Mouse (Mus musculus) liver, embryonic 15.5 days (tissue): ENCODE data around the gene Zmynd15. TPM values are rescaled to one million over a fixed set of nuclear protein-coding genes. Genes with fewer than 3 reads are reported as not detected.

ENCODE experiments used
- ATAC-seq: fragments of 200-750 bp; cut with Nextera tagmentation; 2 replicates; pipeline ENCODE4 v1.8.0; 2017; ENCODE audit warnings: moderate number of reproducible peaks, mild to moderate bottlenecking, moderate library complexity; ENCODE audit not compliant: insufficient read depth
- H3K27ac ChIP-seq: fragments of 300-500 bp; sonication (generic); replicated peaks from 2 replicates; pipeline ENCODE4 v1.5.1; 2015; ENCODE audit warnings: mild to moderate bottlenecking, inconsistent platforms
- H3K27me3 ChIP-seq: fragments of 300-500 bp; sonication (generic); 2 replicates; pipeline ENCODE4 v1.6.1; 2015; ENCODE audit warnings: mild to moderate bottlenecking, inconsistent platforms
- H3K36me3 ChIP-seq: fragments of 300-500 bp; sonication (generic); replicated peaks from 2 replicates; pipeline ENCODE4 v1.6.1; 2015; ENCODE audit warnings: moderate library complexity, mild to moderate bottlenecking, inconsistent platforms
- H3K4me1 ChIP-seq: fragments of 300-500 bp; sonication (generic); replicated peaks from 2 replicates; pipeline ENCODE4 v1.6.1; 2015; ENCODE audit warnings: inconsistent platforms
- H3K4me2 ChIP-seq: fragments of 300-500 bp; sonication (generic); 2 replicates; pipeline ENCODE4 v1.6.1; 2015; ENCODE audit warnings: moderate library complexity, mild to moderate bottlenecking, inconsistent platforms
- H3K4me3 ChIP-seq: fragments of 300-500 bp; sonication (generic); replicated peaks from 2 replicates; pipeline ENCODE4 v1.5.1; 2015; ENCODE audit warnings: mild to moderate bottlenecking, inconsistent platforms
- H3K9ac ChIP-seq: fragments of 300-500 bp; sonication (generic); 2 replicates; pipeline ENCODE4 v1.6.1; 2015; ENCODE audit warnings: moderate library complexity, mild to moderate bottlenecking, inconsistent platforms
- H3K9me3 ChIP-seq: fragments of 300-500 bp; sonication (generic); replicated peaks from 2 replicates; pipeline ENCODE4 v1.6.1; 2016; ENCODE audit warnings: inconsistent platforms
- WGBS: fragments of 180-500 bp; shearing (Covaris S2); methylation state at CpG from one replicate; pipeline ENCODE4 v1.1.7; 2015; ENCODE audit warnings: mixed read lengths; ENCODE audit not compliant: insufficient replicate concordance; 5-methylcytosine and 5-hydroxymethylcytosine counted together
- microRNA-seq: library from miRNA; unstranded; fragments of <30 nt; microRNA quantifications from one replicate; pipeline ENCODE4, GENCODE M21; 2016
- polyA plus RNA-seq: library from polyadenylated mRNA; unstranded; fragments of >200 nt; fragmentation: Nextera tagmentation; extraction: Ambion mirVana; gene quantifications from 2 replicates; pipeline ENCODE4 v1.2.1, GENCODE M21; 2015

Gene Zmynd15
- polyA plus RNA-seq, 1 experiment from 2014 or later = 0.22 TPM

- Histone ChIP-seq H3K27me3 (peaks cover 36% of the 10 kb centered on the region), H3K36me3 (no peaks in the 10 kb centered on the region), H3K27ac (no peak overlapping the region), H3K9me3 (no peaks in the 10 kb centered on the region), H3K9ac (no peak overlapping the region), H3K4me3 (no peak overlapping the region), H3K4me1 (peaks cover 29% of the 10 kb centered on the region), H3K4me2 (no peak overlapping the region)
- 17% methylated on average over 4 of the region's 4 CpGs for WGBS
- no peak for ATAC-seq
Measured at GRCm38 (mm10) chr11:70506385-70506784, 47.2 kb downstream of the Zmynd15 start.

DNA sequence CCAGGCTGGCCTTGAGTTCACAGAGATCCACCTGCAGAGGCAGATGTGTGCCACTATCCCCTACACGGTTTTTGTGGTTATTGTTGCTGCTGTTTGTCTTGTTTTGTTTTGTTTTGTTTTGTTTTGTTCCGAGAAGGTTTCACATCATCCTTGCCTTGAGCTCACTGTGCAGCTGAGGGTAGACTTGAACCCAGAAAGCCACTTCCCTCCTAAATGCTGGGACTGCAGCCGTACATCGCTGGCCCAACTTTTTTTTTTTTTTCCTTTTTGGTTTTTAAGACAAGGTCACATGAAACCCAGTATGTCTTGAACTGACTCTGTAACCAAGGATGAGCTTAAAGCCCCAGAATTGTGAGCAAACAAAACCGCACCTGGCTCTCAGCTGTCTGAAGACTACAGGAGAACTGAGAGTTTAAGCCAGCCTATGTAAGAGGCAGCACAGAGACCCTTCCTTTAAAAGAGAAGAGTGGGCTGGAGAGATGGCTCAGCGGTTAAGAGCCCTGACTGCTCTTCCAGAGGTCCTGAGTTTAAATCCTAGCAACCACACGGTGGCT, 47.8 kb downstream of the Zmynd15 start:
- H3K27ac ChIP-seq = no peak overlapping the region
- H3K9ac ChIP-seq = no peak overlapping the region
- no peak overlapping the region for H3K4me2 ChIP-seq
- ATAC-seq = no peak
- peaks cover 36% of the 10 kb centered on the region for H3K27me3 ChIP-seq
- no peak overlapping the region for H3K4me3 ChIP-seq
- H3K4me1 ChIP-seq = peaks cover 25% of the 10 kb centered on the region
- no peaks in the 10 kb centered on the region for H3K9me3 ChIP-seq
- H3K36me3 ChIP-seq = no peaks in the 10 kb centered on the region
- WGBS = 56% methylated on average over 7 of the region's 7 CpGs

DNA sequence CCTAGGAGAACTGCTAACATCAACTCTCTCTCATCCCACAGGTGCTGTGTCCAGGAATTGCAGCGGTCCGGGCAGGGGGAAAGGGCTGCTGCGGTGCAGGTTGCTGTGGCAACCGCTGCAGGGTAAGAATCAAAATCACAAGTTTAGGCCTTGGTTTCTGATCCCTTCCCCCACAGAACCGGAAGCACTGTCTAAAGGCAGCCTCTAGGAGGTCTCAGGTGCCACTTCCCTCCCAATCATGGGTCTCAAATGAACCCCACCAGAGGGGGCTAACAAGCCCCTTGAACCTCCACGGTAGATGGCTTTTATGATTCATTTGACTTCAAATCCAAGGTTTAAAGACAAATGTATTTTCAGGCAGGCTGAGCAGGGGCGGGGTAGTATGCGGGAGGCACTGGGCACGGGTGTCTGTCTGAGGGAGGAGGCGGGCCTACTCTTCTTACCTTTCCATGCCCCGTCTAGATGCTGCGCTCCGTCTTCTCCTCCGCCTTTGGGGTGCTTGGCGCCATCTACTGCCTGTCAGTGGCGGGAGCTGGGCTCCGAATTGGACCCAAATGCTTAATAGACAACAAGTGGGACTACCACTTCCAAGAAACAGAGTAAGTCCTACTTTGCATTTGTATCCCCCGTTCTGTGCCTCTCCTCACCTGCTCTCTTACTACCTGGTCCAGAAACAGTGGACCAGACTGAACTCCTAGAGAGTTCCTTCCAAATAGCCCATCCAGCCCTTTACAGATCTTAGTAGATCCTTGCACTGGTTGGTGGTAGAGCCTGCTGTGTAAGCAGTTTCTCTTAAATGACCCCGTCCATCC, 50.7 kb downstream of the Zmynd15 start:
- no peak overlapping the region for H3K27ac ChIP-seq
- no peaks in the 10 kb centered on the region for H3K36me3 ChIP-seq
- no peak for ATAC-seq
- H3K27me3 ChIP-seq = peaks cover 36% of the 10 kb centered on the region
- no peak overlapping the region for H3K4me2 ChIP-seq
- 16% methylated on average over 19 of the region's 19 CpGs for WGBS
- H3K9me3 ChIP-seq = no peaks in the 10 kb centered on the region
- peaks cover 16% of the 10 kb centered on the region for H3K4me1 ChIP-seq
- no peak overlapping the region for H3K9ac ChIP-seq
- no peak overlapping the region for H3K4me3 ChIP-seq

DNA sequence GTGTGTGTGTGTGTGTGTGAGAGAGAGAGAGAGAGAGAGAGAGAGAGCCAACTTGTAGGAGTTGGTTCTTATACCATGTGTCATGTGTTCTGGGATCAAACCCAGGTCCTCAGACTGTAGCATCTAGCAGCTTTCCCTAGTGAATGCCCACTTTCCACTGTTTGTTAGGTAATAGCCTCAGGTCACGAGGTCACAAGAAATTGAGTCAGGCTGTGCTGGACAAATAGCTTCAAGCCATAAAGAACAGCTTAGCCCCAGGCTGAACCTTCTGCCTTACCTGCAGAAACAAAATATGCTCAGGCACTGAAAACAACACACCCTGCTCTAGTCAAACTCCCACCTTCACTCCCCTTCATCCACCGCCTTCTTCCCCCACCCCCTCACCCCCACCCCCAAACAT, 52.0 kb downstream of the Zmynd15 start:
- Histone ChIP-seq H3K9ac (no peak overlapping the region), H3K27ac (no peak overlapping the region), H3K4me3 (no peak overlapping the region), H3K9me3 (no peaks in the 10 kb centered on the region), H3K27me3 (peaks cover 36% of the 10 kb centered on the region), H3K36me3 (no peaks in the 10 kb centered on the region), H3K4me1 (0 out of 2 replicates have a peak, but pooled peaks cover 6% of the 10 kb centered on the region), H3K4me2 (no peak overlapping the region)
- ATAC-seq = no peak
- 45% methylated on average over 2 of the region's 2 CpGs for WGBS

GRCm38 (mm10) chr11:70511825-70512224, 52.6 kb downstream of the Zmynd15 start:
- Histone ChIP-seq H3K27ac (no peak overlapping the region), H3K4me1 (0 out of 2 replicates have a peak, but pooled peaks cover 6% of the 10 kb centered on the region), H3K4me3 (no peak overlapping the region), H3K27me3 (peaks cover 36% of the 10 kb centered on the region), H3K9me3 (no peaks in the 10 kb centered on the region), H3K36me3 (no peaks in the 10 kb centered on the region), H3K4me2 (no peak overlapping the region), H3K9ac (no peak overlapping the region)
- ATAC-seq = no peak
- 71% methylated on average over 7 of the region's 7 CpGs for WGBS

DNA sequence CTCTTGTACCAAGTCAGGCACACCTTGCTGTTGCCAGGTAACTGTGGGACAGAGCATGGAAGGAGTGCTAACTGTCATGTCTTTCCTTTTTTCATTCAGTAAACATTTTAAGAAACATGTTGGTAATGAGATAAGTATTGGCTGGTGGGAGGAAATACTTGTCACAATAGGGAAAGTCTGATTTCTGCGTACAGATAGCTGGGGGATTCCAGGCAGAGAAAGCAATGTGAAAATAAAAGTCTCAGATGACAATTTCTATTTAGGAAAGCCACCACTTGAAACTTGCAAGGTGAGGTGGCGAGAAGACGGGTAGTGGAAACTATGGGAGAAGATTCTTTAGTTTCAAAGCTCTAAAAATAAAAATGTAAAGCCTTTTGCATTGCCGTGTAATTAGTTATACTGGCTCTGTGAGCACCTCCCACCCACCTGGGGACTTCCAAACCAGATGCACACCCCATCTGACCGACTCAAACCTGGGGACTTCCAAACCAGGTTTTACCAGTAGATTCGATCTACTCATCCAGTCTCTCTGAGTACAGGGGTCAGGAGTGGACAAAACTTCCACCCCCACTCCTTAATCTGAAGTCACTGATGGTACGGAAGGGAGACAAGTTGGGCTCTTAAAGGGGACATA, 53.6 kb downstream of the Zmynd15 start:
- H3K4me1 ChIP-seq = peaks cover 6% of the 10 kb centered on the region; the same call in 1 of the 2 replicates
- 52% methylated on average over 7 of the region's 7 CpGs for WGBS

DNA sequence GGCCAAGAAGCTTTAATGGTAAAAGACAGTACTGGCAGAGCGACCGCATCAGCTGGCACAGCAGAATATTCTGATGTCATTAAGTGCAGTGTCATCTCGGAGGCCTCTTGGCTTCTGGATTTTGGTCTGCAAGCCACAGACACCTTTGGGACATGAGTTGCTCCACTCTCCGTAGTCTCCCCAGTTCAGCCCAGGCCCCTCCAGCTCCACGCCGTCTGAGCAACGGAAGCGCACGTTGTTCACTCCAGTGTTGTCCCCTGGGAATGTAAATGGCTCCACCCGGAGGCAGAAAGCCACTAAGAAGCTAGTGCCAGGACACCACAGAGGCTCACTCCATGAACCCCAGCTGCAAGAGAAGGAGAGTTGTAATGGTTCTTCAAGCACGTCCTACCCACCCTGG, 54.3 kb downstream of the Zmynd15 start:
- WGBS = 65% methylated on average over 11 of the region's 11 CpGs
- Histone ChIP-seq H3K4me3 (no peak overlapping the region), H3K9ac (no peak overlapping the region), H3K4me1 (peaks cover 12% of the 10 kb centered on the region), H3K27me3 (peaks cover 27% of the 10 kb centered on the region), H3K36me3 (no peaks in the 10 kb centered on the region), H3K9me3 (no peaks in the 10 kb centered on the region), H3K27ac (no peak overlapping the region), H3K4me2 (no peak overlapping the region)
- no peak for ATAC-seq

More for the DNA sequence above, 53.6 kb downstream of the Zmynd15 start:
- Histone ChIP-seq H3K9me3 (no peaks in the 10 kb centered on the region), H3K27ac (no peak overlapping the region), H3K27me3 (peaks cover 28% of the 10 kb centered on the region), H3K4me3 (no peak overlapping the region), H3K36me3 (no peaks in the 10 kb centered on the region), H3K9ac (no peak overlapping the region), H3K4me2 (no peak overlapping the region)
- ATAC-seq = no peak

GRCm38 (mm10) chr11:70514288-70514687, 55.1 kb downstream of the Zmynd15 start, which contains the start of gene Vmo1:
Vmo1 (minus strand) TSS chr11:70514616.
- Histone ChIP-seq H3K27me3 (peaks cover 19% of the 10 kb centered on the region), H3K27ac (no peak within 1 kb of the TSS), H3K9me3 (no peaks in the 10 kb centered on the region), H3K36me3 (no peaks in the 10 kb centered on the region), H3K4me1 (peaks cover 20% of the 10 kb centered on the region), H3K4me2 (no peak within 1 kb of the TSS), H3K4me3 (no peak within 1 kb of the TSS), H3K9ac (no peak within 1 kb of the TSS)
- no peak for ATAC-seq
- WGBS = 75% methylated on average over 7 of the region's 7 CpGs

Small RNAs within 50 kb of the gene (microRNA-seq; reads per million reads assigned to microRNA genes)
- 0.76 reads per million for gene Mir7115

Other genes starting within 250 kb of the Zmynd15 start
- 1.6 and 1.7 TPM in 2 replicates for gene Slc16a11, start 246.7 kb upstream of the Zmynd15 start, polyA plus RNA-seq
- gene Slc16a13, start 238.4 kb upstream of the Zmynd15 start, polyA plus RNA-seq = 3.5 and 4.4 TPM in 2 replicates
- gene Bcl6b, start 229.6 kb upstream of the Zmynd15 start, polyA plus RNA-seq = 2.1 and 2.2 TPM in 2 replicates
- gene 0610010K14Rik, start 221.5 kb upstream of the Zmynd15 start, polyA plus RNA-seq = 57.1 and 62.2 TPM in 2 replicates
- gene Gm21988, start 219.6 kb upstream of the Zmynd15 start, polyA plus RNA-seq = 5.2 and 5.3 TPM in 2 replicates
- 146 and 150 TPM in 2 replicates for gene Rnasek, start 219.6 kb upstream of the Zmynd15 start, polyA plus RNA-seq
- gene Alox12, start 204.1 kb upstream of the Zmynd15 start, polyA plus RNA-seq = 13.8 and 14.5 TPM in 2 replicates
- 0.16 TPM in 1 of 2 replicates, not detected in the other for gene Alox12e, start 136.8 kb upstream of the Zmynd15 start, polyA plus RNA-seq
- 1.3 and 1.6 TPM in 2 replicates for gene Alox15, start 107.4 kb upstream of the Zmynd15 start, polyA plus RNA-seq
- gene Pelp1, start 49.4 kb upstream of the Zmynd15 start, polyA plus RNA-seq = 13.5 and 14.5 TPM in 2 replicates
- 15.6 and 16.5 TPM in 2 replicates for gene Arrb2, start 26.8 kb upstream of the Zmynd15 start, polyA plus RNA-seq
- 13.2 and 14.4 TPM in 2 replicates for gene Med11, start 7.5 kb upstream of the Zmynd15 start, polyA plus RNA-seq
- 2.0 and 2.2 TPM in 2 replicates for gene Cxcl16, start 551 bp downstream of the Zmynd15 start, polyA plus RNA-seq
- gene Tm4sf5, start 45.8 kb downstream of the Zmynd15 start, polyA plus RNA-seq = 0.89 and 1.5 TPM in 2 replicates
- gene Vmo1, start 55.2 kb downstream of the Zmynd15 start, polyA plus RNA-seq = 0.31 and 0.43 TPM in 2 replicates
- 31.9 and 36.3 TPM in 2 replicates for gene Gltpd2, start 59.8 kb downstream of the Zmynd15 start, polyA plus RNA-seq
- gene Psmb6, start 65.9 kb downstream of the Zmynd15 start, polyA plus RNA-seq = 316 and 337 TPM in 2 replicates
- not detected in 2 replicates for gene Gm40193, start 73.5 kb downstream of the Zmynd15 start, polyA plus RNA-seq
- gene Pld2, start 80.6 kb downstream of the Zmynd15 start, polyA plus RNA-seq = 1.8 TPM in 2 replicates
- 4.9 and 6.2 TPM in 2 replicates for gene Mink1, start 103.4 kb downstream of the Zmynd15 start, polyA plus RNA-seq
- not detected in 2 replicates for gene 4930544D05Rik, start 156.4 kb downstream of the Zmynd15 start, polyA plus RNA-seq
- gene Chrne, start 159.8 kb downstream of the Zmynd15 start, polyA plus RNA-seq = not detected in 2 replicates
- 2.6 and 3.0 TPM in 2 replicates for gene Gp1ba, start 179.7 kb downstream of the Zmynd15 start, polyA plus RNA-seq
- gene Rnf167, start 187.8 kb downstream of the Zmynd15 start, polyA plus RNA-seq = 76.8 and 80.4 TPM in 2 replicates
- 70.3 and 79.4 TPM in 2 replicates for gene Slc25a11, start 188.0 kb downstream of the Zmynd15 start, polyA plus RNA-seq
- gene Pfn1, start 195.2 kb downstream of the Zmynd15 start, polyA plus RNA-seq = 927 and 1,040 TPM in 2 replicates
- gene Eno3, start 197.8 kb downstream of the Zmynd15 start, polyA plus RNA-seq = 10.8 and 18.2 TPM in 2 replicates
- 55.1 and 59.5 TPM in 2 replicates for gene Spag7, start 210.0 kb downstream of the Zmynd15 start, polyA plus RNA-seq
- gene Camta2, start 228.7 kb downstream of the Zmynd15 start, polyA plus RNA-seq = 3.3 and 3.4 TPM in 2 replicates
- 1.3 and 1.6 TPM in 2 replicates for gene Inca1, start 240.7 kb downstream of the Zmynd15 start, polyA plus RNA-seq
- gene Kif1c, start 241.1 kb downstream of the Zmynd15 start, polyA plus RNA-seq = 0.79 and 0.85 TPM in 2 replicates